Mouse (Mus musculus) cerebellum, postnatal 4 days (tissue): ENCODE data around the gene Ptpn20.

Experiments
- DNase-seq, 2 experiments: peaks; one replicate each; pipeline ENCODE4 v3.0.0; 2022; ENCODE audit warnings: low spot score in 2 of 2, mixed read lengths in 1 of 2

The Ptpn20 gene

DNA sequence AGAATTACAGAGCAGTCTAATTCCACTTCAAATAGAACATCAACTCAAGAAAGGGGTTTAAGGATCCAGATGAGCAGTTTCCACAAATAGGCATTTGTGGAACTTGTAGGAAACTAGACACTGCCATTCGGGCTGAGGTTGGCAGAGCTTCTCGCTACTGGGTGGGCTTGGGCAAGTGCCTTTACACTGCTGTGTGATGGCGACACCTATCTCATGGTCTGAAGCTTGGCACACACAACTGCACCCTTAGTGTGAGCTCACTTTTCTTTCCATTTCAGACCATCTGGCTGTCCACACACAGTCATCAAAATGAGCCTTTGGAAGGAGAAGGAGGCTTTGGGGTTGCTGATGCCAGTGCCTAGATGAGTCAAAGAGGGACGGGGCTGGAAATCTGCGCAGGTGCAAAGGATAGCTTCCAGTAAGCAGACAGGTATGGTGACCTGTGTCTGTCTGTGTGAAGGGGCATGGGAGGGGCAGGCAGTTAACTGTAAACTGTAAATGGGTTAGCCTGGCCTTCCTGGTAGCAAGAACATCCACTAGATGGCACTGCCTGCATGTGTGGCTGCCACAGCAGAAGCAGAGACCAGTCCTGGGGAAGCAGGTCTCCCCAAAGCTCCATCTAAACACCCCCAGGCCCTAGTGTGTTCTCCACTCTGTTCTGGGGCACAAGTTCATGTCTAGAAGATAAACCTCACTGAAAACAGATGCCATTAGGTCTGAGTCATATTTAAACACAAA is 84.5 kb downstream of the Ptpn20 start:
- peak in 1 of 2 experiments; percentile 58 for DNase-seq

- no peak for DNase-seq
Measured at GRCm38 (mm10) chr14:33677996-33678395, 89.0 kb downstream of the Ptpn20 start.

DNA sequence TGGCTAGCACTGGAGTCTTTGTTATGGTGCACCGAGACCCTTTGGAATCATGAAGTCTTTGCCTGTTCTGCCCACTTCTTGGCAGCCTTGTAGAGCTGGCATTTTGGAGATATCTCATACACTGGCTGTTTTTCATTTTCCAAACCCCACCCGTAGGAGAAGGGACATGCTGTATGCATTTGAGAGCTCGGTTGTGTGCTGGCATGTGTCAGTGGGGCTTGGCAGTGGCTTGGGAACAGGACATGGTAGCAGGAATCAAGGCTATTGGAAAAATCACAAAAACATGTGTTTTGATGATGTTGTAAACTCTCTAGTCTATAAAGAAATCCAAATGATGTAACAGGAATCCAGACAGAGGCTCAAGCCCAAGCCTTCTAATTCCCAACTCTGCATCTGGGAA is 89.7 kb downstream of the Ptpn20 start:
- DNase-seq = no peak

GRCm38 (mm10) chr14:33680621-33681020 is 91.6 kb downstream of the Ptpn20 start:
- no peak for DNase-seq

DNA sequence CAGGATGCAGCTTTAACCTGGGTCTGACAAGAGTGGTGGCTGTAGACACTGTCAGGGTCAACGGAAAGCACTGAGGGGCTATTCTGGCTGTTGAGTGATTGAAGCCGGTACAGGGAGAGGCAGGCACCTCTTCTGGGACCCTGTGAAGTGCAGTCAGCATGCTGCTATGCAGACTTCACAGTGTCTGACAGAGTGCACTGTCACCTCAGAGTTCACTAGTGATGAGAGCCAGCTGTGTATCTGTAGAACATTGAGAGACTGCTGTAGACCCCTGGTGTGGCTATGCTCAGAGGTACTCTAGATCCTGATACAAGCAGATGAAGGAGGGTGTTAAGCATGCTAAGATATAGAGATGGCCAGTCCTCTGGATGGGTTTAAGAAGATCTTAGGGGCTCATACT is 93.8 kb downstream of the Ptpn20 start:
- DNase-seq = no peak

DNA sequence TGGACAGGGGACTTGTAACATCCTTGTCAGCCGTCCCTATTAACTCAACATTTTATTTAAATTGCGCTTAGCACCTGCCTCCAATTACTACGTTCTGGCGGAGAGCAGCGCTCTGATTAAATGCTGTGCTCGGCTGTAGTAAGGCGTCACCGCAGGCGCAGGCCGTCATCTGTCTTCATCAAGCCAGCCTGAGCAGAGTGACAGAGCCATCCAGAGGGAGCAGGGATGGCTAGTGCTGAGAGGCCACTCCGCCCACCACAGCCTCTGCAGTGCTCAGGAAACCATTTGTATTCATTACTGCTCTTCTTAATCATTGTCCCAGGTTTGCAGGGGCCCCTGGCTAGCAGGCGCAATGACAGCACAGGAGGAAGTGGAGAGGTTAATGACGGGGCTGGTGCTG is 94.7 kb downstream of the Ptpn20 start:
- DNase-seq = no peak

GRCm38 (mm10) chr14:33687444-33688028 is 98.5 kb downstream of the Ptpn20 start:
- no peak for DNase-seq

- no peak for DNase-seq
Measured at GRCm38 (mm10) chr14:33689044-33689443, 100.0 kb downstream of the Ptpn20 start.
